Mouse (Mus musculus) CH12.LX (cell line): ENCODE measurements around the gene Ccdc62.

Source experiments
- CTCF ChIP-seq, 2 experiments: IDR thresholded peaks in 1 of 2; conservative IDR thresholded peaks in 1 of 2; 2 replicates each; pipeline ENCODE4 v1.5.1; 2011 to 2012; ENCODE audit warnings: low read depth in 2 of 2, low read length in 2 of 2, improper control_type of control experiment in 1 of 2, inconsistent platforms in 1 of 2, mild to moderate bottlenecking in 1 of 2, moderate library complexity in 1 of 2
- E2F4 ChIP-seq: IDR thresholded peaks from 2 replicates; pipeline ENCODE4 v1.6.1; 2011; ENCODE audit warnings: low read depth, low read length, improper control_type of control experiment; ENCODE audit not compliant: insufficient replicate concordance
- EP300 ChIP-seq: IDR thresholded peaks from 2 replicates; pipeline ENCODE4 v1.6.1; 2011; ENCODE audit warnings: low read length, improper control_type of control experiment
- ZC3H11A ChIP-seq: IDR thresholded peaks from 2 replicates; pipeline ENCODE4 v1.6.1; 2012; ENCODE audit warnings: low read depth, mild to moderate bottlenecking, inconsistent platforms, low read length, improper control_type of control experiment

- TF ChIP-seq CTCF (conservative IDR thresholded peaks at IDR 0.05 in 1 of 2, IDR thresholded peaks at IDR 0.05 in 1 of 2; ENCODE audit: low read depth in 2 of 2, low read length in 2 of 2) = peak; percentile 51 to 64; a peak in 3 of 4 replicates
- TF ChIP-seq EP300 = no peak
- no peak for TF ChIP-seq ZC3H11A
- TF ChIP-seq E2F4 = no peak
These were observed 3.6 kb downstream of the Ccdc62 start for GRCm38 (mm10) chr5:123933957-123934591.
